Mouse (Mus musculus) small intestine, adult 10 weeks (tissue): ENCODE measurements around the gene Fanca. TPM values are rescaled to one million over a fixed set of nuclear protein-coding genes. Genes with fewer than 3 reads are reported as not detected.

Experiments
- polyA plus RNA-seq: library from polyadenylated mRNA; stranded (reverse); fragments of 350-450 nt; fragmentation: Illumina TruSeq; extraction: RNeasy Lipid Tissue Mini Kit (QIAGEN cat#74804); gene quantifications from one replicate; pipeline ENCODE4 v1.2.3, GENCODE M21; 2014; ENCODE audit warnings: low replicate concordance

The Fanca gene
- 0.89 TPM for polyA plus RNA-seq

GRCm38 (mm10) chr8:123318467-123318911 lies at the start of gene Fanca:
TSS of gene Fanca (minus strand) at chr8:123318576.

GRCm38 (mm10) chr8:123332262-123333090 lies 14.1 kb upstream of the Fanca start, which contains the start of gene Spire2:
TSS of gene Spire2 (plus strand) at chr8:123332713.

GRCm38 (mm10) chr8:123254099-123254885 lies 64.1 kb downstream of the Fanca start, which contains the start of the genes Zfp276 and Vps9d1:
TSS of gene Zfp276 (plus strand) at chr8:123254195.
TSS of gene Vps9d1 (minus strand) at chr8:123254348.

GRCm38 (mm10) chr8:123235520-123236497 lies 82.6 kb downstream of the Fanca start, which contains the start of gene Spata2l:
TSS of gene Spata2l (minus strand) at chr8:123236233.

GRCm38 (mm10) chr8:123224278-123225266 lies 93.8 kb downstream of the Fanca start, which contains the start of gene Cdk10:
TSS of gene Cdk10 (plus strand) at chr8:123224842.

Other genes with a start within 250 kb of the Fanca start
- gene Rpl13, start 216.2 kb downstream of the Fanca start, polyA plus RNA-seq = 16.3 TPM
- not detected for gene Cpne7, start 201.2 kb downstream of the Fanca start, polyA plus RNA-seq
- gene Sult5a1, start 160.3 kb downstream of the Fanca start, polyA plus RNA-seq = not detected
- 22.8 TPM for gene Dpep1, start 132.3 kb downstream of the Fanca start, polyA plus RNA-seq
- gene Chmp1a, start 105.8 kb downstream of the Fanca start, polyA plus RNA-seq = 4.3 TPM
- gene Spata33, start 105.7 kb downstream of the Fanca start, polyA plus RNA-seq = not detected
- gene Cdk10, start 93.7 kb downstream of the Fanca start, polyA plus RNA-seq = 1.6 TPM
- not detected for gene Spata2l, start 82.3 kb downstream of the Fanca start, polyA plus RNA-seq
- gene Zfp276, start 64.4 kb downstream of the Fanca start, polyA plus RNA-seq = 1.4 TPM
- 0.89 TPM for gene Vps9d1, start 64.2 kb downstream of the Fanca start, polyA plus RNA-seq
- 0.26 TPM for gene Spire2, start 14.1 kb upstream of the Fanca start, polyA plus RNA-seq
- 128 TPM for gene Tcf25, start 55.2 kb upstream of the Fanca start, polyA plus RNA-seq
- not detected for gene Mc1r, start 88.5 kb upstream of the Fanca start, polyA plus RNA-seq
- gene Tubb3, start 92.8 kb upstream of the Fanca start, polyA plus RNA-seq = 0.30 TPM
- 1.8 TPM for gene Def8, start 105.0 kb upstream of the Fanca start, polyA plus RNA-seq
- 3.5 TPM for gene Afg3l1, start 159.3 kb upstream of the Fanca start, polyA plus RNA-seq
- not detected for gene Dbndd1, start 196.9 kb upstream of the Fanca start, polyA plus RNA-seq
- gene Gas8, start 200.3 kb upstream of the Fanca start, polyA plus RNA-seq = 0.48 TPM